Mouse (Mus musculus) hindbrain, embryonic 15.5 days (tissue): ENCODE data around the gene Ces3b. TPM values are rescaled to one million over a fixed set of nuclear protein-coding genes. Genes with fewer than 3 reads are reported as not detected.
"Not testable (repeated sequence)": the region's sequence is repeated elsewhere in the genome, so short reads cannot be mapped to it uniquely, and the experiment has no call there.

Experiments
- ATAC-seq: fragments of 200-750 bp; cut with Nextera tagmentation; 2 replicates; pipeline ENCODE4 v1.8.0; 2017; ENCODE audit warnings: low read depth, moderate number of reproducible peaks, moderate TSS enrichment; ENCODE audit not compliant: low FRiP score
- H3K27ac ChIP-seq: fragments of 300-500 bp; sonication (generic); replicated peaks from 2 replicates; pipeline ENCODE4 v1.5.1; 2015; ENCODE audit warnings: mild to moderate bottlenecking, inconsistent platforms
- H3K27me3 ChIP-seq: fragments of 300-500 bp; sonication (generic); 2 replicates; pipeline ENCODE4 v1.6.1; 2015; ENCODE audit warnings: control low read depth, inconsistent platforms
- H3K36me3 ChIP-seq: fragments of 300-500 bp; sonication (generic); 2 replicates; pipeline ENCODE4 v1.6.1; 2015; ENCODE audit warnings: control low read depth, inconsistent platforms
- H3K4me1 ChIP-seq: fragments of 300-500 bp; sonication (generic); replicated peaks from 2 replicates; pipeline ENCODE4 v1.6.1; 2015; ENCODE audit warnings: control low read depth, inconsistent platforms
- H3K4me2 ChIP-seq: fragments of 300-500 bp; sonication (generic); 2 replicates; pipeline ENCODE4 v1.6.1; 2015; ENCODE audit warnings: moderate library complexity, mild to moderate bottlenecking, inconsistent platforms
- H3K4me3 ChIP-seq: fragments of 300-500 bp; sonication (generic); 2 replicates; pipeline ENCODE4 v1.5.1; 2015; ENCODE audit warnings: mild to moderate bottlenecking, inconsistent platforms
- H3K9ac ChIP-seq: fragments of 300-500 bp; sonication (generic); 2 replicates; pipeline ENCODE4 v1.6.1; 2015; ENCODE audit warnings: inconsistent platforms
- H3K9me3 ChIP-seq: fragments of 300-500 bp; sonication (generic); 2 replicates; pipeline ENCODE4 v1.6.1; 2016; ENCODE audit warnings: control low read depth, inconsistent platforms
- WGBS: fragments of 180-500 bp; shearing (Covaris S2); methylation state at CpG from one replicate; pipeline ENCODE4 v1.1.7; 2015; 5-methylcytosine and 5-hydroxymethylcytosine counted together
- polyA plus RNA-seq: library from polyadenylated mRNA; unstranded; fragments of >200 nt; fragmentation: Nextera tagmentation; extraction: Ambion mirVana; gene quantifications from 2 replicates; pipeline ENCODE4 v1.2.1, GENCODE M21; 2015

Gene Ces3b
- polyA plus RNA-seq, result not detected in 2 replicates

DNA sequence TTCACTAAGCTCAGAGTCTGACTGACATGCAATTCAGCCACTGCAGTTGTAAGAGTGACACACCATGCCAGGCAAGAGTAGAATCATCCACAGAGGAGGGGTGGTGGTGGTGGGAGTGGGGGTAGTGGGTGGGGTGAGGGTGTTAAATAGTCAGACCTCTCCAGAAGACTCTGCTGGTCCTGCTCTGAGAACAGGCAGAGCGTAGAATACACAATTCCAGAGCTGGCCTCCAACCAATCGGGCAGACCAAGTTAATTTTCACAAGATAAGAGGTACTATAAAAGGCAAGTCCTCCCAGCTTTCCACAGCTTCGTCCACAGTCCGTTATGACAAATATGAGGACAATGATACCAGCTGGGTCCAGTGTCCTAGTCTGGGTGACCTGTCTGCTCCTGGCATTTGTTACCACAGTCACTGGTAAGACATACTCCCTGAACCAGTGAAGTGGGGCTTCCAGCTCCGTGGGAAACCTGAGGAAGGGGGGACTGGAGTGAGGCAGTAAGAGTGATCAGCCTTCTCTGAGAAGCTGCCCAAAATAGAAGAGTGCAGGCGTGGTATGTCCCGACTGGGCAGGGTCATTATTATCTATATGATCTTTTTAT, at the start of gene Ces3b:
Ces3b (plus strand) TSS at position 305 of the 602 bp plus-strand sequence.
- no peak within 1 kb of the TSS for H3K4me3 ChIP-seq
- no peaks in the 10 kb centered on the region for H3K36me3 ChIP-seq
- WGBS, result 84% methylated on average over 7 of the region's 7 CpGs
- H3K4me2 ChIP-seq, result no peak within 1 kb of the TSS
- H3K27me3 ChIP-seq, result no peaks in the 10 kb centered on the region
- no peaks in the 10 kb centered on the region for H3K4me1 ChIP-seq
- H3K9ac ChIP-seq, result no peak within 1 kb of the TSS
- H3K27ac ChIP-seq, result no peak within 1 kb of the TSS
- ATAC-seq, result no peak
- H3K9me3 ChIP-seq, result no peaks in the 10 kb centered on the region

DNA sequence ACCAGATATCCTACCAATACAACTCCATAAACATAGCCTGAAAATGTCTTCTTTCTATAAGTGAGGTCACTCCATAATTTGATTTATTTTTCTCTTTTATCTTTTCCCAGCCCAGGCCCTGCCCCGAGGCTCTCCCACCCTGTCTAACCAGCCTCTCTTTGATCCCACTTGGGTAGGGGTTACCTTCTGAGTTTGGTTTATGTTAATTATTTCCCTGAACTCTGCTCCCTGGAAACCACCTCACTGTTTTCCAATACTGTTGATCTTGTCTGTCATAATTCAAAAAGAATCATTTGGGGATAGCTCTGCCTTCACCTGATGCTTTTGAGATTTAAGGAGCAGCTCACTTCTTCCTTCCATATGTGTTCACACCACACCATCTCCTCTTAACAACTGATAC, 40.0 kb upstream of the Ces3b start:
- Histone ChIP-seq H3K4me2 (no peak overlapping the region), H3K36me3 (no peaks in the 10 kb centered on the region), H3K4me1 (no peaks in the 10 kb centered on the region), H3K4me3 (no peak overlapping the region), H3K9ac (no peak overlapping the region), H3K27me3 (no peaks in the 10 kb centered on the region), H3K9me3 (no peaks in the 10 kb centered on the region), H3K27ac (no peak overlapping the region)
- 63% methylated on average over 1 of the region's 1 CpGs for WGBS
- no peak for ATAC-seq

DNA sequence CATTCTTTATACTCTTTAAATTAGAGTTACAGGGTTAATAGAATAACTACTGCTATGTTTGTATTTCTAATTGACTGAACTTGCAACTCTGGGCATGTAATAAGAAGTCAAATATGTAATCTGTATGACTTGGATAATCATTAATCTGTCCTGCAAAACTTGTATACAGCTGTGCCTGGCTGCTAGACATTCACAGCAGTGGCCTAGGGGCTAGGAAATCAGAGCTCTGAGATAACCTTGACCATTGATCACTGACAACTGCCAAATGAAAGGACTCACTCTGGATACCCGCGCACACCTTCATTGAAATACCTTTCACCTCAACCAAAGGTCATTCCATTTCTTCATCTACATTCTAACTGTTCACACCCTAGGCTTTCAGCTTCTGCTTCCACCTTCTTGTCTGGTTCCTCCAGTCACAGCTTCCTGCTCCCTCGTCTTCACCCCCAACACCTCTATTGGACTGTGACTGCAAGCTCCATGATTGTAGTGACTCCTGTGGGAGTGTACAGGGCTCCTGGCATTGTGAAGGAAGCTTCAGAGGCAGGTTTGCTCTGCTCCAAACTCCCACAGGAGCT, 37.6 kb upstream of the Ces3b start:
- Histone ChIP-seq H3K9me3 (no peaks in the 10 kb centered on the region), H3K4me3 (no peak overlapping the region), H3K9ac (no peak overlapping the region), H3K4me1 (no peaks in the 10 kb centered on the region), H3K27ac (no peak overlapping the region), H3K36me3 (no peaks in the 10 kb centered on the region), H3K27me3 (no peaks in the 10 kb centered on the region), H3K4me2 (no peak overlapping the region)
- 85% methylated on average over 3 of the region's 3 CpGs for WGBS
- ATAC-seq, result no peak

DNA sequence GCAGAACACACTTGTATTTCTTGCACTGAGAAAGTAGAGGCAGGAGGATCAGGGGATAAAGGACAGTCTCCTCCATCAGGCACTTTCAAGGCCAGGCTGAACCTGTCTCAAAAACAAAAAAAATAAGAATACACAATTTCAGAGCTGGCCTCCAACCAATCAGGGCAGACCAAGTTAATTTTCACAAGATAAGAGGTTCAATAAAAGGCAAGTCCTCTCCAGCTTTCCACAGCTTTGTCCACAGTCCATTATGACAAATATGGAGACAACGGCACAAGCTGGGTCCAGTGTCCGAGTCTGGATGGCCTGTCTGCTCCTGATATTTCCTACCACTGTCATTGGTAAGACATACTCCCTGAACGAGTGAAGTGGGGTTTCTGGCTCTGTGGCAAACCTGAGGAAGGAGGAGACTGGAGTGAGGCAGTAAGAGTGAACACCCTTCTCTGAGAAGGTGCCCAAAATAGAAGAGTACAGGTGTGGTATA, 35.1 kb upstream of the Ces3b start, which contains the start of gene Ces3a:
Ces3a (plus strand) TSS at position 231 of the 484 bp plus-strand sequence.
- no peak for ATAC-seq
- Histone ChIP-seq H3K27ac (no peak within 1 kb of the TSS), H3K4me2 (no peak within 1 kb of the TSS), H3K9ac (no peak within 1 kb of the TSS), H3K4me3 (no peak within 1 kb of the TSS), H3K9me3 (no peaks in the 10 kb centered on the region), H3K4me1 (no peaks in the 10 kb centered on the region), H3K36me3 (no peaks in the 10 kb centered on the region), H3K27me3 (no peaks in the 10 kb centered on the region)
- 81% methylated on average over 3 of the region's 3 CpGs for WGBS

DNA sequence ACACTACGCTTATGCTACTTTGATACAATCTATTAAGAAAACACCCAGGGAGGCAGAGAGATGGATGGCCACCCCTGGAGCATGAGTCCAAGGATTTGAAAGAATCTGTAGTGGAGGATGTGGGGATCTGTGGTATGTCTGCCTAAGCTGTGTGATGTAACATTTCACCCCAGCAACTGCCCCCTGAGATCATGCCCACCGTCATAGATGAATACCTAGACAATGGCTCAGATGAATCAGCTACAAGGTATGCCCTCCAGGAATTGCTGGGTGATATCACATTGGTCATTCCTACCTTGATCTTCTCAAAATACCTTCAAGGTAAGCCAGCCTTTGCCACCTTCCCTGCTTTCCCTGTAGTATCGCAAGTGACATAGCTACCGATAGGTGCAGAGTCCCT, 27.3 kb upstream of the Ces3b start:
- H3K27ac ChIP-seq, result no peak overlapping the region

DNA sequence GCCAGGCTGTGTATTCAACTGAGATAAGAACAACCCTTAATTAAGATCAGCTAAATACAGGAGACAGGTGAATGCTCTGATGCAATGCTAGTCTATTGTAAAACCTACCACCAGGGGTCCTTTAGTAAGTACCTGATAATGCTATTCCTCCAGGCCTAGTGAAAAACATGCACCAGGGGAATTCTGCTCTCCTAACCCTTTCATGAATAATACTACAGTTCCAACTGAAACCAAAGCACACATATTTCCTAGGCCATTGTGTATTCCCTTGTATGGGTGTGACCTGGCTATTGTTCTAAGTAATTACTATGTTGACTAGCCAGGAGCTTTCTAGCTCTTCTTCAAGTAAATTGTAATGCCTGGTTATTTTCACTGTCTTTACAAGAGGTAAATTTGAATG, 23.5 kb upstream of the Ces3b start:
- Histone ChIP-seq H3K4me2 (no peak overlapping the region), H3K9ac (no peak overlapping the region), H3K4me1 (no peaks in the 10 kb centered on the region), H3K27me3 (no peaks in the 10 kb centered on the region), H3K9me3 (no peaks in the 10 kb centered on the region), H3K36me3 (no peaks in the 10 kb centered on the region), H3K27ac (no peak overlapping the region), H3K4me3 (no peak overlapping the region)
- no peak for ATAC-seq

More for the DNA sequence above, 27.3 kb upstream of the Ces3b start:
- no peak overlapping the region for H3K4me2 ChIP-seq
- ATAC-seq, result no peak
- no peaks in the 10 kb centered on the region for H3K9me3 ChIP-seq
- no peaks in the 10 kb centered on the region for H3K36me3 ChIP-seq
- WGBS, result 90% methylated on average over 4 of the region's 4 CpGs
- H3K9ac ChIP-seq, result no peak overlapping the region
- no peaks in the 10 kb centered on the region for H3K27me3 ChIP-seq
- H3K4me3 ChIP-seq, result no peak overlapping the region
- no peaks in the 10 kb centered on the region for H3K4me1 ChIP-seq

DNA sequence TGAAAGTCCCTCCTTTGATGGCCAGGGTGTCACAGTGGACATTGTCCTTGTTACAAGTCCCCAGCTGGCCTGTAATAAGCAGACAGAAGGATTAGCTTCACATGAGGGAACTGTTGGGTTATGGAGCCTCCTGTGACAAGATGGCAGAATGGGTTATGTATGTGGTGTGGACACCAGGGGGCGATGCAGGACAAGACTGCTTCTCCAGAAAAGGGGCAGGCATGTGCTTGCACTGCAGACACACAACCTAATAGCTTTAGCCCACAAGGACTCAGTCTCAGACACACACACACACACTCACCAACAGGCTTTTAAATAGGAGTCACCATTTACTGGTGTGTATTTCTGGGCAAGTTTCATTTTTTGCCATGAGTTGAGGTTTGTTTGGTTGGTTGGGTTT, 16.8 kb upstream of the Ces3b start:
- ATAC-seq, result no peak
- 13% methylated on average over 1 of the region's 1 CpGs for WGBS
- no peaks in the 10 kb centered on the region for H3K36me3 ChIP-seq
- H3K27ac ChIP-seq, result no peak overlapping the region
- no peaks in the 10 kb centered on the region for H3K9me3 ChIP-seq
- no peaks in the 10 kb centered on the region for H3K4me1 ChIP-seq
- H3K4me3 ChIP-seq, result no peak overlapping the region
- H3K27me3 ChIP-seq, result no peaks in the 10 kb centered on the region
- no peak overlapping the region for H3K9ac ChIP-seq
- no peak overlapping the region for H3K4me2 ChIP-seq

DNA sequence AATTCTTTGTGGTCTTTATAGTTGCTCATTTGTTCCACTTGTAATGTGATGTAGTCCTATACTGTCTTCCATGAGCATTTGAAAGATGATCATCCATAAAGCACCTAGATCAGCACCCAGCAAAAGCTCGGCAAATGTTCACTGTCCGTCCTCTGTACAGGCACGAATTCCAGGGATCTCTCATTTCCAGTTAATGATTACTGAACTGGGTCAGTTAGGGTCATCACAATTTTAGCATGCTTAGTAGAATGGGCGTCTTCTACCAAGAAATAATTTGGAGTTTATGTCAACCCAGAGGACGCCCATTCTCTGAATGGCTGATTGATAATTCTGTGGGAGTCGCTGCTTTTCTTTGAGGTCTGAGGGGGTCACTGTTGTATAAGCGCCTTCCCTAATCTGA, 15.6 kb upstream of the Ces3b start:
- not testable (repeated sequence) for ATAC-seq, H3K36me3 ChIP-seq, H3K4me3 ChIP-seq, H3K9me3 ChIP-seq, H3K9ac ChIP-seq, H3K27ac ChIP-seq, H3K4me1 ChIP-seq, H3K4me2 ChIP-seq, H3K27me3 ChIP-seq
- WGBS, result 75% methylated on average over 7 of the region's 7 CpGs

DNA sequence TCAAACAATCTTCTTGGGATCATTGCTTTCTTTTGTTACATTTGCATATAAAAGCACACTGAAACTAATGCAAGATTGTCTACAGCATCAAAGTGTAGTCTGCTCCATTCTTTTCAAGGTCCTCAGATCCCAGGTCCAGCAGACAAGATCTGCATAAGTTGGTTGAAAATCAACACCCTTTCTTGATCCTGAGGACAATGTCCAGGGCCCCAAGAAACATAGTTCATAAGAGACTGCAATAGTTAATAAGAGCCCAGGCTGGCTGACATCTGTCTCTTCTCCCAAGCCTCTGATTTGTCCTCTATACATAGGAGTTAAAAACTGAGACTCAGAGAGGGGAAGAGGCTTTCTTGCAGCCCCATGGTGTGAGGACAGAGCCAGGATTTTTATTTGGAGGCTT, 14.6 kb upstream of the Ces3b start:
- Histone ChIP-seq H3K4me2 (no peak overlapping the region), H3K36me3 (no peaks in the 10 kb centered on the region), H3K4me1 (no peaks in the 10 kb centered on the region), H3K9ac (no peak overlapping the region), H3K9me3 (no peaks in the 10 kb centered on the region), H3K27ac (no peak overlapping the region), H3K4me3 (no peak overlapping the region), H3K27me3 (no peaks in the 10 kb centered on the region)
- ATAC-seq, result no peak

DNA sequence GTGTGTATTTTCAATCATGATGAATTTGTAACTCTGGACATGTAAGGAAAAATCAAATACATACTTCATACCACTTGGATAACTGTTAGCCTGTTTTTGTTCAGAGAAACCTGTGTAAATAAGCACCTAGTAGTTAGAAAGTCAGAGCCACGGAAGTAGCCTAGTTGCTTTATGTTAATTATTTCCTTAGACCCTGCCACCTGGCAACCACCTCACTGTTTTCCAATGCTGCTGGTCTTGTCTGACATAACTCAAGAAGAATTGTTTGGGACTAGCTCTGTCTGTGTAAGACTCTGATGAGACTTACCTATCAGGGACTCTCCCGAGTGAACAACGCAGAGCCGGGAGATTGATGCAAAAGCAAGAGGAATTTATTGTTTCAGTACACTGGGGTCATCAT, 7.0 kb upstream of the Ces3b start:
- 94% methylated on average over 4 of the region's 4 CpGs for WGBS
- ATAC-seq, result no peak
- Histone ChIP-seq H3K9ac (no peak overlapping the region), H3K36me3 (no peaks in the 10 kb centered on the region), H3K4me1 (no peaks in the 10 kb centered on the region), H3K27me3 (no peaks in the 10 kb centered on the region), H3K9me3 (no peaks in the 10 kb centered on the region), H3K4me3 (no peak overlapping the region), H3K27ac (no peak overlapping the region), H3K4me2 (no peak overlapping the region)

DNA sequence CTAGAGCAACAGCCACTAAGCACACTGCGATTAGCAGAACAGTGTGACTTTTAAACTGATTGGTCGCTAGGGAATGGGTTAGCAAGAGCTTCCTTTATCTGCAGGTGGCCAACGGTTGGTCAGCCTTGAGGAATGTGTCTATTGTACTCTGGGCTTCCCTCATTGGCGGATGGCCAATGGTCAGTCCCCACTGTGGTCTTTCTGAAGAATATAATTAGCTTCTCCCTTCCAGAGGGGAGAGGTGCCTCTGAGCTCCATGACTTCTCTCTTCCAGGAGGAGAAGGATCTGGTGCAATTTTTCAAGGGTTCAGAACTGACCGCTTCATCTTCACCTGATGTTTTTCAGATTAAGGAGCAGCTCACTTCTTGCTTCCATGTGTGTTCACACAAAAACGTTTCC, 6.5 kb upstream of the Ces3b start:
- WGBS, result 67% methylated on average over 6 of the region's 6 CpGs
- Histone ChIP-seq H3K4me1 (no peaks in the 10 kb centered on the region), H3K4me3 (no peak overlapping the region), H3K36me3 (no peaks in the 10 kb centered on the region), H3K9ac (no peak overlapping the region), H3K9me3 (no peaks in the 10 kb centered on the region), H3K27ac (no peak overlapping the region), H3K27me3 (no peaks in the 10 kb centered on the region), H3K4me2 (no peak overlapping the region)
- no peak for ATAC-seq

DNA sequence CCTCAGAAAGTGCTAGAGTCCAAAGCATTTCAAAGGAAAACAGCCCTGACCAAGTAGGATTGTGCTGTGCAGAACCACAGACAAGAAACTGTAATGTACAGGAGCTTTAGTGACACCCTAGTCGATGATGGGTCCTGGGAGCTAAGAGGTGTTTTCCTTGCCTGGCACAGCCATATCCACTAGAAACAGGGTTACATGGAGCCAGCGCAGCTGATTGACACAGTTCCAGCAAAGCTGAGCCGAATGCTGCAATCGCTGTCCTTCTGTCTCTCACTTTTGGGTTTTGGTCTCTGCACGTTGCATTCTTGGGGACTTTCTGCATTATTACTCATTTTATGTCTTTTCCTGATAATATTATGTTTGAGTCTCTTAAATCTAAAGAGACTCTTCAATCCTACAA, 5.0 kb upstream of the Ces3b start:
- WGBS, result 94% methylated on average over 5 of the region's 5 CpGs
- no peak overlapping the region for H3K9ac ChIP-seq
- no peak for ATAC-seq

DNA sequence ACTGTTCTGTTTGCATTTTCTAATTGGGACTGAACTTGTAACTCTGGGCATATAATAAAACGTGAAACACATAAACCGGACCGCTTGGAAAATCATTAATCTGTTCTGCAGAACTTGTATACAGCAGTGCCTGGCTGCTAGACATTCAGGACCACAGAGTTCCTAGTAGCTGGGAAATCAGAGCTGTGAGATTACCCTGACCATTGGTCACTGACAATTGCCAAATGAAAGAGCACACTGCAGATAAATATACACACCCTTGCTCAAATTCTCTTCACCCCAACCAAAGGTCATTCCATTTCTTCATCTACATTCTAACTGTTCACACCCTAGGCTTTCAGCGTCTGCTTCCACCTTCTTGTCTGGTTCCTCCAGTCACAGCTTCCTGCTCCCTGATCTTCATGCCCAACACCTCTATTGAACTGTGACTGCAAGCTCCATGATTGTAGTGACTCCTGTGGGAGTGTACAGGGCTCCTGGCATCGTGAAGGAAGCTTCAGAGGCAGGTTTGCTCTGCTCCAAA, 2.7 kb upstream of the Ces3b start:
- Histone ChIP-seq H3K4me1 (no peaks in the 10 kb centered on the region), H3K4me3 (no peak overlapping the region), H3K9ac (no peak overlapping the region), H3K27ac (no peak overlapping the region), H3K4me2 (no peak overlapping the region), H3K9me3 (no peaks in the 10 kb centered on the region), H3K36me3 (no peaks in the 10 kb centered on the region), H3K27me3 (no peaks in the 10 kb centered on the region)
- WGBS, result 77% methylated on average over 5 of the region's 5 CpGs
- ATAC-seq, result no peak

More for the DNA sequence above, 5.0 kb upstream of the Ces3b start:
- Histone ChIP-seq H3K27me3 (no peaks in the 10 kb centered on the region), H3K27ac (no peak overlapping the region), H3K36me3 (no peaks in the 10 kb centered on the region), H3K4me2 (no peak overlapping the region), H3K4me1 (no peaks in the 10 kb centered on the region), H3K9me3 (no peaks in the 10 kb centered on the region), H3K4me3 (no peak overlapping the region)
